Mouse (Mus musculus) cerebellum, adult 18-20 months (tissue): Measurements from ENCODE around the gene Syde2.
A peak's percentile ranks its signal among the peaks of the same experiment; 100 is the strongest.

Source experiments
- DNase-seq, 2 experiments: peaks; one replicate each; pipeline ENCODE4 v3.0.0; 2021

The Syde2 gene

DNA sequence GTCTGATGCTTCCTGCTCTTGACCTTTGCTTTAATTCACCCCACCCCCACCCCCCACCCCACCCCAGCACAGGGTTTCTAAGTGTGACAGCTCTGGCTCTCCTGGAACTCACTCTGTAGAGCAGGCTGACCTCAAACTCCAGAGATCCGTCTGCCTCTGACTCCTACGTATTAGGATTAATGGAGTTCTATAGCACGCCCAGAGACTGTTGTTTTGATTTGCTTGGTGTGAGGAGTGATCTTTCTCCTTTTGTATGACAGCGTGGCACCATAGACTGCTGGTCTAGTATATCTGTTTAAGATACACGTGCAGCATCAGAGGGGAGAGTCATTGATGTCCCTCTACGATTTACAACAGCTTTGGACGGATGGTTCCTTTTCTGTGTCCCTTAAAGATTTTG is 25.8 kb downstream of the Syde2 start:
- no peak for DNase-seq

DNA sequence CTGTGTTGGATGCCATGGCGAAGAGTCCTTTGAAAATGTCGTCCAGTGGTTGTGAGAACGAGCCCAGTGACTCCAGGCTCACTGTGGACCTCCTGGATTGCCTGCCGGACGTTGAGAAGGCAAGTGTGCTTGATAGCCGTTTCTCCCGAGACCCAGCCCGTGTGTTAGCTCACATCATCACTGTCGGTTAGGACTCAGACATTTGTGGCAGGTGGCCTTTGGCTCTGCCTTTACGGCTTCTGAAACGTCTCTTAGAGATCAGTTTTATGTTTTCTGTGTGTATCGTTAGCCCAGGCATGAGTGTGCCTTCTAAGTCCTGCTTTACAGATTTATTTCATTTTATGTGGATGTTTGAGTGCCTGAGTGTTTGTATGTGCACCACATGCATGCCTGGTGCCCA is 26.7 kb downstream of the Syde2 start:
- no peak for DNase-seq

DNA sequence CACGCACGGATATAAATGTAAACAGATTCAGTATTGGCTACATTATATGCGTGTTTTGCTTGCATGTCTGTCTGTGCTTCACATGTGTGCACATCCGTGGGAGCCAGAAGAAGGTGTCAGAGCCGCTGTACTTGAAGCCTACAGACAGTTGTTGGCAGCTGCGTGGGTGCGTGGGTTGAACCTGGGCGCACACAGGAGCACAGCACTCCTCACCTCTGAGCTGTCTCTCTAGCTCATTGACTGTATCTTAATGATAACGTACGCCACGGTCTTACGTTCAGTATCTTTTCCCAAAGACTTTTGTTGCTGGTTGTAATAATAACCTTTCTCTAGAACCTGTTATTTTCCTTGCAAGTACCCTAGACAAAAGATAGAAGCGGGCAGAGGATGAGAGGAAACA is 29.3 kb downstream of the Syde2 start:
- DNase-seq: no peak

DNA sequence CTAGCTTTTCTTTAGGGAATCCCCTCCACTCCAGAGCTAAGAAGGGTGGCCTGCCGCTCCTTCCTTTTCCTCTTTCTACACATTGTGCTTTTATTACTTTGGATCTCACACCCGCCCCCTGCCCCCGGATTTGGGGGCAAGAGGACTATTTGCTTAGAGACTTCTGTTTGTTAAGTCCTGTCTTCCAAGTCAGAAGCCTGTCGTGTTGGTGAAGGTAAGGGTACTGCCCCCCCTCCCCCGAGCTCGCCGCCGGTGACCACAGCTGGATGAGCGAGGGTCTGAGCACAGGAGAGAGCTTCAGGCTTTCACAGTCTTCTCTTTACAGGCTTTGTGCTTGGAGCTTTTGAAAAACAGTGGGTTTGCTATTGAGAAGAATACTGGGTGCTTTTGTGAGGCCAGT is 29.9 kb downstream of the Syde2 start:
- no peak for DNase-seq

DNA sequence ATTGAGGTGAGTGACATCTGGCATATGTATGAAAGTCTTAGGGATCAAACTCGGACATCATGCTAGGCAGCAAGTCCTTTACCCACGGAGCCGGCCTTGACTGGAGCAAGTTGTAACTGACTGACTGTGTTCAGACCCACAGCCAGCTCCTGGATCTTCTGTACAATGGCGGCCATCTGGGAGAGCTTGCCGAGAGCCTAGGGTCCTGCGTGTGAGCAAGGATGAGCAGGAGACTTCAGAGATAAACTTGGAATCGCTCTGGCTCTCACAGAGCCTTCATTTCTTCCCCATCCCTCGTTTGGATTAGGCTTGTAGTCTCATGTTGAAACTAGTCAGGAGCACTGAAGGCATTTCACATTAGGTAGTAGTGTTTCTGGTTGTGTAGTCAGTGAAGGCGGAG is 34.6 kb downstream of the Syde2 start:
- DNase-seq: no peak

DNA sequence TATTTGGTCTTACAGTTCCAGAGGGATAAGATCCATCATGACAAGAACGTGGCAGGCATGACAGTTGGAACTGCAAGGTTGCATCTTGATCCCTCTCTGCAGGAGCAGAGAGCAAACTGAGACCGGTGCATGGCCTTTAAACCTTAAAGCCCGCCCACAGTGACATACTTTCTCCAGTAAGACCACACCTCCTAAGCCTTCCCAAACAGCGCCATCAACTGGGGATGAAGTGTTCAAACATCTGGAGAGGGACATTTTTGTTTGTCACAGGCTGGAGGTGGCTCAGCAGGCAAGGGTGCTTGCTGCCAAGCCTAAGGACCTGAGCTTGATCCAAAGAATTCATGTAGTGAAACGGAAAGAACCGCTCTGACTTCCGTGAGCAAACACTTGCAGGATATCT is 37.1 kb downstream of the Syde2 start:
- no peak for DNase-seq

DNA sequence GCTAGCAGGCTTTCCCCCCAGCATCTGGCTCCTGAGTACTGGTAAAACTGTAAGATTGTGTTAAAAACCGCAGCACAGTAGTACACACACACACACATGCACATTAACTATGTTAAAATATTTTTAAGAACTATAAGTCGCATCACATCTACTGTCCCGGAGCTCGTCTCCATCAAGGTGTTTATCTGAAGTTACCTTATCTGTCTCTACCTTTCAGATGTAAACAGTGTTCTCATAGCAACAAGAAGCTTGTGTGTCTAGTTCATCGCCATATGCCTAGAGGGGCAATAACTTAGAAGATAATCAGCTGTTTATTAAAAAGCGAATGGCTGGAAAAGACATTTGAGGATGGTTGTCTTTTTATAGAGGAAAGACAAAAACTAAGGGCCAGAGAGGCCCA is 37.8 kb downstream of the Syde2 start:
- DNase-seq: no peak

DNA sequence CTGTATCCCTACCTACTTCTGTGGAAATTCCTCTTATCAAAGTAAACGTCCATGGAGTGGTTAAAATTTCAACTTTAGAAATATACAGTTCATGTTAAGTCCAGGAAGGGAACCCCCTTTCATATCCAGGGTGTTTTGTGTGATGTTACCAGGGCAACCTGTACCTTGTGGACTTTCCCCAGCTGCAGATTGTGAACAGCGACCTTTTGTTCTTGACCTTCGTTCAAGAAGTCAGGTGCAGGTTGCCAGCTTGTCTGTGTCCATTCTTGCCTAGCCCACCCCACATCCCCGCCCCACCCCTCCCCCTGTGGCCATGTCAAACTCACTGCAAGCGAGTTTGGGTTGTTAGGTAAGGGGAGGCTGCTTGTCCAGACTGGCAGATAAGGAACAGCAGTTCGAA is 39.4 kb downstream of the Syde2 start:
- no peak for DNase-seq

DNA sequence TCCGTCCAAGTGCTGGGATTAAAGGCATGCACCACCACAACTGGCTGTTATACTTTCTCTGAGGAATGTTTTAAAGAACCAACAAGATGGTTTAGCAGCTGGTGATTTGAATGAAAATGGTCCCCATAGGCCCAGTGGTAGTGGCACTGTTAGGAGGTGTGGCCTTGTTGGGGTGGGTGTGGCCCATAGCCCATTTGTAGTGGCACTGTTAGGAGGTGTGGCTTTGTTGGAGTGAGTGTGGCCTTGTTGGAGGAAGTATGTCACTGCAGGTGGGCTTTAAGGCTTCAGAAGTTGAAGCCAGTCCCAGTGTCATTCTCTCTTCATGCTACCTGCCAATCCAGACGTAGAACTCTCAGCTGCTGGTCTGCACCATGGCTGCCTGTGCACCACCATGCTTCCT is 40.7 kb downstream of the Syde2 start:
- DNase-seq: no peak

DNA sequence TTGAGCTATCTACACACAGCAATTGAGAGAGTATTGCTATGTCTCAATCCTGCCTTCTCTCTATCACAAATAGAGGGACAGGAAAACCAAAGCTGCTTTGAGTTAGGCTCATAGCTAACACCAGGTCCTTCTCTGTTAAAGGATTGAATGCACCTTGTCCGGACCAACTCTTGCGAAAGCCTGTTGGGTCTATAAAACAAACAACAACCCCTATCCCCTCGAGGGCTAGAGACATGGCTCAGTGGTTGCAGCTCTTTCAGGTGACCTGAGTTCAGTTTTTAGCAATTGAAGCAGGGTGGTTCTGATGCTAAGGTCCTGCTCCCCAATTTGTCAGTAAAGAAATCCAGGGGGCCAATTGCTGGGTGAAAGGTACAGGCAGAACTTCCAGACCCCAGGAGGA is 41.6 kb downstream of the Syde2 start:
- no peak for DNase-seq

DNA sequence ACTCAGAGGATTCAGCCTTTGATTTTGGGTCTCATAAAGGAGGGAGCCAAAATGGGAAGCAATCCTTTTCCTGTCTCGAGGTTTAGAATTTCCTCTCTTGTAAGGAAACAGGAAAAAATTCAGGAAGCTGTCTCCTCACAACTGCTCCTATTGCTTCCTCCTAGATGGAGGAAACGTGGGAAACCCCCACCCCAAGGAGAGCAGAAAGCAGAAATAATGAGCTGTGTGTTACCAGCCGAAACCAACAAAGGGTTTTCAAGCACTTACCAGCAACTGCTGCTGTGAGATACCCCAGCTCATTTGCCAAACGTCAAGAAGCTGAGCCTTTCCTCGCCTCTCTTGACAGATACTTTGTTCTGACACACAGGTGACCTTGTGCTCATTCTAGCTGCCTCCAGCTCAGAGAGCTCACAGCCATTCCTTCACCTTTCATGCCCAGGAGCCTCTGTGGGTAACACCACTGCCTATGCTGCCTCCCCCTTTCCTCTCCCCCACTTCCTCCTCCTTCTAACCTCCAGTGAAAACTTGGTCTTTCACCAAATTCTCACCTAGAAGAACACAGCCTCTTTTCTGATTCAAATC is 42.7 kb downstream of the Syde2 start:
- no peak for DNase-seq

DNA sequence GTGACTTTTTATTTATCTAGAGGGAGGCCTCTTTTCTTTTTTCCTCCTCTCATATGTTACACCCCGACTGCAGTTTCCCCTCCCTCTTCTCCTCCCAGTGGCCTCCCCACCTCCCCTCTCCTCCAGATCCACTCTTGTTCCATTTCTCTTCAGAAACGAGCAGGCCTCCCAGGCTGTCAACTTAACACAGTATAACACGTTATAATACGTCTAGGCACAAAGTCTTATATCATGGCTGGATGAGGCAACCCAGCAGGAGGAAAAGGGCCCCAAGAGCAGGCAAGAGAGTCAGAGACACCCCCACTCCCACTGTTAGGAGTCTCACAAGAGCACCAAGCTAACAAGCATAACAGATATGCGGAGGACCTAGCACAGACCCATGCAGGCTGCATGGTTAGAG is 45.3 kb downstream of the Syde2 start:
- no peak for DNase-seq

DNA sequence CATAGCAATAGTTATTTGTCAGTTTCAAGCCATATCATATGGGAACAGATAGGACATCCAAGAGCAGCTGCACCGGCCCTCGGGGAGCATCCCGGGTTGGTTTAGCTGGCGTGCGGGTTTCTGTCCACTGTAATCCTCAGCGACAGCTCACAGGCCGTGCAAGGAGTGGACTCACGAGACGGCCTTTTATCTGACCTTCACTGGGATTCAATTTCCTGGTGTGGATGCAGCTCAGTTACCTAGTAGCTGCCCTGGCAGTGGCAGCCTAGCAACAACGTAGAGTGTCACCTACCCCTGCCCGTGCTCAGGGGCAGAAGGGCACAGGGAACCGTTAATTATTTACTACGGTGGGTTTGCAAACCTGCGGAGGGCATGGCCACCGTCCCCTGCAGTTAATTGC is 50.2 kb downstream of the Syde2 start:
- DNase-seq: no peak

DNA sequence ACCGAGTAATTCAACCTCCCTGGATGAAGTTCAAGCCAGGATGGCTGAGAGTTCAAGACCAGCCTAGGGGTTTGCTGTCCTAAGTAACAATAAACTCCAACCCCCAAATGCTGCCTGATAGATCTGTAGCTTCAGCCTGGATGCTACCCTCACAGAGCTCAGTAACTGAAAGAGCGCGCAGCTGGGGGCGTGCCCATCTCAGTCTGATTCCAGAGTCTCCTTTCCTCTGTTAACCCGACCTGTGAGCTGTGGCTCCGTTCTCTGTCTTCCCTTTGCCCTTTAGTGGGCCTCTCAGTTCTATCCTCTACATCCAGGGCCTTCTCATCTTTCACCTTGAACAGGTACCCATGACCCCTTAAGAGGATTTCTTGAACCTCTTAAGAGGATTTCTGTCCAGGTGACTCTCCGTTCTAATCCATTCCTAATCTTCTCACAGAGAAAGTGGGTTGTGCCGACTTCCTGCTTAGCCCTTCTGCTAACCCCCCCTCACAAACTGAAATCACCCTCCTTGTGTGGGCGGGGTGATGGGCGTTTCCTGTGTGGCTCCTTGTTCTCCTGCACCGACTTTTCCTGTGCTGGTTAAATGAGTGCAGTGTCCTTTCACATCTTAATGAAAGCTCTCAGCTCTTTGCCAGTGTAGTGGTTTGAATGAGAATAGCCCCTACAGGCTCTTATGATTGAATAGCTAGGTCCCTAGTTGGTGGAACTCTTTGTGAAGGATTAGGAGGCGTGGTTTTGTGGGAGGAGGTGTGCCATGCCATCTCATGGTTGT is 51.6 kb downstream of the Syde2 start:
- DNase-seq: no peak

DNA sequence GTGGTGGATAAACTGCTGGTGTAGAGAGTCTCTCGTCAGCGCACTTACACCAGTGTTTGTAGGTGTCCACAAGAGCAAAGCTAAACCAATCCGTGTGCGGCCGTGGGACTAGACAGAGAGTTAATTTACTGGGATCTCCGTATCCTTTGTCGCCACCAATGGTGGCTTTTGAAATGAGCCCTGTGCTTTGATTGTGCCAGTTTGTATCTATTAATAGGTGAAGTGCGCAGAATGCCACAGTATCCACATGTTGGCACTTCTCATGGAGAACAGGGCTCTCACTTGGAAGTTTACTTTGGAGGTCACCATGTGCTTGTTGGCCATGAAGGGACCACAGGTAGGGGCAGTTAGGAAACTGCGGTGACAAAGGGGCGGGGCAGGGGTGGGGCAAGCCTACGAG is 53.7 kb downstream of the Syde2 start:
- no peak for DNase-seq

DNA sequence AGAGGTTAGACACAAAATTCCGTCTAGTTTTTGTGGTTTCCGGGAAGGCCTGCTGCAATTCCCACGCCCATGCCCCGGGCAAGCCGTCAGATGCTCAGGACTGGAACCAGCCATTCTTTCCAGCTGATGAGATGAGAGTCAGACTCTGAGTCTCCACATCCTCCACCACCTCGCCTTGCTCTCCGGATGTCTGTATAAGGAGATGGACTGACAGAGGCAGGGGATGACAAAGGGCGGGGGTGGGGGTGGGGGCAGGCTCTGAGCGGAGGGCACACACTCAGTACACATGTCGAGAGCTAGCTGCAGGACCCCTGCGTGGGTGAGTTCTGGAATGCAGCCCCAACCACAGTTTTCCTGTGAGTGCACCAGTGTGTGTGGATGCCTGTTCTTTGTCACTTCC is 57.3 kb downstream of the Syde2 start:
- no peak for DNase-seq

DNA sequence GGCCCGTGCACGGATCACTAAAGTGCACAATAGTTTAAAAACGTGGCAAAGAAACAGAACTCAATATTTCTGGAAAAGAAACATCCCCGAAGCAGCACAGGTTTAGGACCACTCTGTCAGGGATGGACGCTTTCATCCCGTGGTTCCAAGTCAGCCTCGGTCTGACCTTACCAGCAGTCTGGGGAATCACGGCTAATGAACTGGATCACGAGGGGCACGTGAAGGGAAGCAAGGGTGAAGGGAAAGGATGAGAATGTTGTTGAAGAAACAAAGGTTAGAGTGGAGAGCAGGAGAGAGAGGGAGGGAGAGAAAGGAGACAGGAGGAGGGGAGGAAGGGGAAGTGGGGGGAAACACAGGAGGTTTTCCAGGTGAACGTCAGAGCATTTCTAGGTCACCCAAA is 58.4 kb downstream of the Syde2 start:
- DNase-seq: no peak

DNA sequence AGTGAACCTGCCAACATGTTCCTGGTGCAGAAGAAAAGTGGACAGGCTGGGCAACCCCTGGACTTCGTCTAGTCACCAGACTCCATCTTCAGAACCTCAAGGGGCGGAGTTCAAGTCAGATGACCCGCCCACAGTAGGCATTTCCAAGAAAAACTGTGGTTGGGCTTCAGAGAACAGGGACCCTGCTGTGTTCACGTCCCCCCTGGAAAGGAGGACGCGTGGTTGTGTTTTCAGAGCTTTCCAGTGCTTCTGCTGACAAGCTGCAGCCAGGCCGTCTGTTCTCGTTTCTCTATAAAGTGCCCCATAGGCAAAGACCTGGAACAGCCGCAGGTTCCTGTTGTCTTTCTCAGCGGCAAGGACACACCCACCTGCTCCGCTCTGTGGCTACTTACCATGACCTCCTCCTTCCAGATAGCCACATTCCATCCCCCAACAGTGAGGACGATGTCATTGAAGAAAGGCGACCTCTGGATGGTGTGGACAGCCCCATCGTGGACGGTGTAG is 60.1 kb downstream of the Syde2 start:
- no peak for DNase-seq

DNA sequence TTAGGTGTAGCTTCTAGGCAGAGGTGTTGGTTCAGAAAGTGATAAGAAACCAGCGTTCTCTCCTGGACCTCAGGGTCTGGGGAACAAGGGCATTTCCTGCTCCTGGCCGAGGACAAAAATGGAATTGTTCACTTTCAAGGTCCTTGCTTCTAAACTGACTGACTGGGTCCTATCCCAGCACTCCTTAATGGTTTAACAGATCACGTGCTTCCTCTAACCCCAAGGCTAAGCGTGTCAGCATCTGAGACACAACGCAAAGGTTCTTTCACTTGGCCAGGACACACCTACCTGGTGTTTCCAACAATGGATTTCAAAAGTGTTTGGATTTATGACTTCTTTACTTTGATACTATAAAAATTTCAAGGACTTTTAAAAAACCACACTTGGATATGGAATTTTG is 62.3 kb downstream of the Syde2 start:
- no peak for DNase-seq

DNA sequence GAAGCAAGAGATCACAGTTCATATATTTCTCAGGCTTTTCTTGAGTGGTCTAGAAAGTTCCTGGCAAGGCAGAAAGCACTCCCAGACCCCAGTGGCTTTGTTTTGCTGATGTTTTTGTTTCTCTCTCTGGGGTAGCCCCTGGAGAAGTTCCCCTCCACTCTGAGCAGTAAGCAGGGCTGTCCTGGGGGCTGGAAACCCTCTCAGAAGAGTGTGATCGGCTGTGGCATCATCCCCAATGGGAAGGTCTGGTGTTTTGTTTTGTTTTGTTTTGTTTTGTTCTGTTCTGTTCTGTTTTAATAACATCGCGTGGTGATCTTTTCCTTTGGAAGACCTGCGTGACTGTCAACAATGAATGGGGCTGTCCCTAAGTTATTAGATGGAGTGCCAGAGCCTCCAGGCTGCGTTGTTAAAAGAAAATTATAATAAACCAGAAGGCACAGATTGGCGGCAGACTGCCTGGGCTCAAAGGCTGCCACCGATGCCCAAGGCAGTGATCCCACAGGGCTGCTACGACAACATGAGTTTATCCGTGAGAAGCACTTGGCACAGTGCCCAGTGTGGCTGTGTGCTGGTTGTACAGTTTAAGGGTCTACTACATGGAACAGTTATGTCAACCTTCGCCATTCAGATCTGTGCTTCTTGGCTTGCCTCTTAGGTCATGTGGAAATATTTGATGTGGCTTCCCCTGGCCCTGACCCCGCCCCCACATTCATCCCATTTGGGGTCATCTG is 63.8 kb downstream of the Syde2 start:
- peak; percentile 2 to 16 for DNase-seq

DNA sequence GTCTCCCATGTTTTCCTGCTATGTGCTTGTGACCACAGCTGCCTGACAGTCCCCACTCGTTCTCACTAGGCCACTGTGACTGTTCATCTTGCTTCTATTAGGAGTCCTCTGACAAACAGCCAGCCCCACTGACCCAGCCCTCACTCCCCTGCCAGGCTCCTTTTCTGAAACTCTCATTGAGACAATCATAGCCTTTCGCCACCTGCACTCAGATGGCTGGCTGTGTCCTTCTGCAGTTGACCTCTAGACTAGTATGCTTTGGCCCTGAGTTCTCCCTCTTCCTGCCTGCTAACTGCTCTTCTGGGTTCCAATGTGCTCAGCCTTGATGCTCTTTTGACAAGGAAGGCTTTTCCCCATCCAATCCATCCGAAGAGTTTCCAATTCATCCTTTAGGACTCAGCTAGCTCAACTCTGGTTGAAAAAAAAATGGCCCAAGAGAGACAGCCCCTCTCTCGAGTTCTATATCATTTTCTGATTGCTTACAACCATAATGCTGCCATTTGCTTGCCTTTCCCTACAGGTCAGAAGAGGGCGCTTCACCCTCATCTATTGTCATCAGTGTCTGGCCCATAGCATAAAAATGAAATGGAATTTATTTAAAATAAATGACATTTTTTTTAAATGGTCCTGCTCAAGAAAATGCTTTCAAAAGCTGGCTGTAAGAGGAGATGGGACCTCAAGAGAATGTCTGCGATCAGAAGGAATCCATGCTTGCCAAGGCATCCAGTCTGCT is 65.6 kb downstream of the Syde2 start:
- no peak for DNase-seq

DNA sequence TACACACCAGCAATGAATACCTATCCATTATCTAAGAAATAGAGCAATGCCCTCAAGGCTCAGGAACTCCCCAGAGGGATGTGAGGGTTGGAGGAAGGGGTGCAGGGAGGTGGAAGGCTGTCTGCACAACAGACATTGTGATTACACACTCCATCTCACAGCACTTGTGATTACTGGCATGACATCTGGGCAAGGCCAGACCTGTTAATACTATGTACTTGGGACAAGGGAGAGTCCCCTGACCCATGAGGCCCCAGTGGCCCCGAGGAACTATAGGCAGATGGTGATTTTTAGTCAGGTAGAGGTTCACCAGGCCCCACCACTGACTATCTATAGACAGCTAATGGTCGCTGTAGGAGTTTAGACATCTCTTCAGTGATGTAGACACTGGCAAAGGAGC is 66.2 kb downstream of the Syde2 start:
- DNase-seq: no peak

DNA sequence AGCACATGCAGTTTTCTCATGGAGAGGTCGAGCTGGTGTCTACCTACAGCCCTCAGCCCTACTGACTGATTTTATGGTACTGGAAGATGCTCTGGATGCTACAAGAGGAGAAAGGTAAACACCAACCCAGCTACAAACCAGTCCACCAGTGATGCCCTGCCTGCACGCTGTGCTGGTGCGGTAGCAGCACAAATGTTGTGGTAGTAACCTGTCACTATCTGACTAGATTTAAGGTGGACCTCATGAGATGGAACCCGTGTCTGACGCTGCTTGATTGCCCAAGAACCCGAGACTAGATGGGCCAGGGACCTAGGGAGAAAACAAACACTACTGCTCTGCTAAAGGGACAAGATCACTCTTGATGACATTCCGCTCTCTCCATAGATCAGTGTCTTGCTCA is 69.5 kb downstream of the Syde2 start:
- no peak for DNase-seq

DNA sequence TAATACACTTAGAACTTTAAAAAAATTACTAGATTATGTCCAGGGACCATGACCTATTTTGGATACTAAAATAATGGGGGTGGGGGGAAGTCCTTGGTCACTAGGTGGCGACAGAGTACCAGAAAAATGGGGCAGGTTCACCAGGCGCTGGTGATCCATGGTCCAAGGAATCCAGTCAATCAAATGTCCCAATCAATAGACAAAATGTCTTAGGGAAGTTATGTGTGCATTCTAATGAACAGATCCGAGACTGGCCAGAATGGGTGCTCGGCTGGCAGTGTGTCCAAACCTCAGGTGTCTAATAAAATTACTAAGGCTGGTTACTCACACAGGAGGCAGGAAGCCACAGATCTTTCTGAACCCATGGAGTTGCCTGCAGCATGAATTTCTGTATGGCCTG is 70.6 kb downstream of the Syde2 start:
- peak in 1 of 2 experiments; percentile 12 for DNase-seq
